Mouse (Mus musculus) layer of hippocampus, adult 2 months (tissue): ENCODE measurements at regions not wholly inside any gene's neighbourhood (a gene's known extent, or its start where the extent isn't known, plus 50 kb on each side); places are given as distances from the start of the nearest gene placed in this dataset.
"Not testable (repeated sequence)": the region's sequence is repeated elsewhere in the genome, so short reads cannot be mapped to it uniquely, and the experiment has no call there.

Experiments
- DNase-seq, 2 experiments: peaks; one replicate each; pipeline ENCODE4 v3.0.0; 2022; ENCODE audit warnings: low spot score in 2 of 2
- H3K27ac ChIP-seq: fragments of 200-600 bp; 2 replicates; pipeline ENCODE4 v1.8.1; 2022
- H3K4me3 ChIP-seq: fragments of 200-600 bp; 2 replicates; pipeline ENCODE4 v1.8.1; 2022; ENCODE audit warnings: mild to moderate bottlenecking
- CTCF ChIP-seq: fragments of 200-600 bp; conservative IDR thresholded peaks from 2 replicates; pipeline ENCODE4 v1.8.1; 2022; ENCODE audit warnings: antibody characterized with exemption, mild to moderate bottlenecking, moderate library complexity

- H3K27ac ChIP-seq = no peak overlapping the region
- no peak for TF ChIP-seq CTCF
- no peak for DNase-seq
- no peak overlapping the region for H3K4me3 ChIP-seq
These were observed 123.7 kb upstream of the Cpsf6 start for GRCm38 (mm10) chr10:117503222-117504184.

GRCm38 (mm10) chr10:117502731-117503130, 122.9 kb upstream of the Cpsf6 start:
- no peak overlapping the region for H3K4me3 ChIP-seq
- no peak overlapping the region for H3K27ac ChIP-seq
- DNase-seq = no peak
- TF ChIP-seq CTCF = no peak

- DNase-seq = no peak
These were observed 122.3 kb upstream of the Cpsf6 start for GRCm38 (mm10) chr10:117502135-117502534.

GRCm38 (mm10) chr10:117501426-117501825, 121.6 kb upstream of the Cpsf6 start:
- TF ChIP-seq CTCF = no peak
- Histone ChIP-seq H3K4me3 (no peak overlapping the region), H3K27ac (no peak overlapping the region)
- DNase-seq = no peak

More at GRCm38 (mm10) chr10:117502135-117502534, 122.3 kb upstream of the Cpsf6 start:
- no peak overlapping the region for H3K4me3 ChIP-seq
- H3K27ac ChIP-seq = no peak overlapping the region
- TF ChIP-seq CTCF = no peak

GRCm38 (mm10) chr10:117500457-117501108, 120.8 kb upstream of the Cpsf6 start:
- no peak for DNase-seq
- TF ChIP-seq CTCF = no peak
- no peak overlapping the region for H3K4me3 ChIP-seq

GRCm38 (mm10) chr10:117499864-117500453, 120.1 kb upstream of the Cpsf6 start:
- TF ChIP-seq CTCF = no peak
- no peak for DNase-seq
- no peak overlapping the region for H3K4me3 ChIP-seq
- H3K27ac ChIP-seq = no peak overlapping the region

More at GRCm38 (mm10) chr10:117500457-117501108, 120.8 kb upstream of the Cpsf6 start:
- no peak overlapping the region for H3K27ac ChIP-seq

- no peak overlapping the region for H3K4me3 ChIP-seq
- DNase-seq = no peak
- no peak overlapping the region for H3K27ac ChIP-seq
- TF ChIP-seq CTCF = no peak
These were observed 119.5 kb upstream of the Cpsf6 start for GRCm38 (mm10) chr10:117499177-117499863.

- no peak overlapping the region for H3K27ac ChIP-seq
- DNase-seq = no peak
- no peak overlapping the region for H3K4me3 ChIP-seq
- no peak for TF ChIP-seq CTCF
These were observed 118.7 kb upstream of the Cpsf6 start for GRCm38 (mm10) chr10:117498497-117498896.

GRCm38 (mm10) chr10:117497565-117498256, 117.9 kb upstream of the Cpsf6 start:
- Histone ChIP-seq H3K4me3 (no peak overlapping the region), H3K27ac (no peak overlapping the region)
- no peak for TF ChIP-seq CTCF
- DNase-seq = no peak

- DNase-seq, H3K27ac ChIP-seq, H3K4me3 ChIP-seq: not testable (repeated sequence)
These were observed 117.3 kb upstream of the Cpsf6 start for GRCm38 (mm10) chr10:117497082-117497481.

- Histone ChIP-seq H3K27ac (no peak overlapping the region), H3K4me3 (no peak overlapping the region)
- DNase-seq = no peak
- no peak for TF ChIP-seq CTCF
These were observed 116.5 kb upstream of the Cpsf6 start for GRCm38 (mm10) chr10:117496064-117497011.
